Comparison of ENCODE assay signal across 9 mouse cellular contexts in the genomic region with DNA sequence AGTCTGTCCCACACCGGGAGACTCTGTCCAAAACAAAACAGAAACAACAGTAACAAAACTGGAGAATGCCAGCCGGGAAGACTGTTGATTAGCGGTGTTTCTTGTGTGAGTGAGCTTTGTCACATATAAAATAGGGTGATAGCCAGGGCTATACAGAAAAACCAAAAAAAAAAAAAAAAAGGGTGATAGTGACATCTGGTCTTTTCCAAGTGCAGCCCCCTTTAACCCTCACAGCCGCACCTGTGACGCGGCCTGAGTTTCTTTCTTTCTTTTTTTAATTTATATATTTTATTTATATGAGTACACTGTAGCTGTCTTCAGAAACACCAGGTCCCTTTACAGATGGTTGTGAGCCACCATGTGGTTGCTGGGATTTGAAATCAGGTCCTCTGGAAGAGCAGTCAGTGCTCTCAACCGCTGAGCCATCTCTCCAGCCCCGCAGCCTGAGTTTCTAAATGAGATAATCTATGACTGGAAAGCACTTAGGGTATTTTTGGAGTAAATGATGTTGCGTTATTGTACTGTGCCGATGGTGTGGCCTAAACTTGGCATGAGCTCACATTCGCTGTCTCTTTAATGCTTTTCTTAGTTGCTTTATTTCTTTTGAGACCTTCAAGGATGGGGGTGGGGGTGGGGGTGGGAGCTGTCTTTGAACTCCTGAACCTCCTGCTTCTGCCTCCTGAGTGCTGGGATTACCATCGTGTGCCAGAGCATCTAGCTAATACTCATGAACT. TPM values are rescaled to one million over a fixed set of nuclear protein-coding genes. Genes with fewer than 3 reads are reported as not detected.
DNase-seq lines count a peak whose midpoint lies in the region; ATAC-seq and TF ChIP-seq lines count a peak whose summit lies in the region.
"Had no signal": no experiment of that assay in that cellular context is flagged by ENCODE, and none has a peak within 500 bp of the region (broad histone marks: within the 10 kb centered on the region; RNA-seq: fewer than 3 reads in every experiment).

No protein-coding gene starts in this region.

- TF ChIP-seq EP300 in stomach, postnatal 0 days (optimal IDR thresholded peaks at IDR 0.05): no peak

- H3K36me3 ChIP-seq in limb, embryonic 15.5 days: no peaks in the 10 kb centered on the region
- H3K36me3 ChIP-seq in stomach, postnatal 0 days (ENCODE audit: control insufficient read depth, insufficient read depth, low read length): no peaks in the 10 kb centered on the region

- no peak for TF ChIP-seq CTCF in stomach, postnatal 0 days (IDR thresholded peaks at IDR 0.05; ENCODE audit: low read depth)

- H3K9me3 ChIP-seq in limb, embryonic 15.5 days: no peaks in the 10 kb centered on the region
- no peaks in the 10 kb centered on the region for H3K9me3 ChIP-seq in stomach, postnatal 0 days (ENCODE audit: control insufficient read depth, low read length)

- peak; percentile 50 for DNase-seq in cerebellum, adult 9-10 months
- DNase-seq in thymus, postnatal 14 days: peak; percentile 23
- no peak for DNase-seq in thymus, postnatal 0 days (ENCODE audit: low spot score)
- no peak for DNase-seq in stomach, postnatal 0 days (ENCODE audit: low spot score)
- no peak for DNase-seq in urinary bladder, postnatal 36 days (ENCODE audit: low spot score in 2 of 2)
- no peak for DNase-seq in layer of hippocampus, postnatal 25 days (ENCODE audit: extremely low spot score in 1 of 2, low spot score in 1 of 2)

- H3K27me3 ChIP-seq in limb, embryonic 15.5 days: no peaks in the 10 kb centered on the region
- H3K27me3 ChIP-seq in stomach, postnatal 0 days (ENCODE audit: control insufficient read depth, insufficient read depth, low read length): no peaks in the 10 kb centered on the region

- WGBS in limb, embryonic 15.5 days: 39% methylated on average over 12 of the region's 12 CpGs
- 39% methylated on average over 12 of the region's 12 CpGs for WGBS in stomach, postnatal 0 days

- ATAC-seq in cerebellum, adult (ENCODE audit: insufficient number of reproducible peaks, low FRiP score, low TSS enrichment): no peak
- ATAC-seq in limb, embryonic 15.5 days (ENCODE audit: insufficient number of reproducible peaks, low FRiP score, low TSS enrichment, low read depth): no peak
- ATAC-seq in stomach, postnatal 0 days (ENCODE audit: low FRiP score, low TSS enrichment): no peak

- peak overlapping the region; percentile 93 for H3K27ac ChIP-seq in limb, embryonic 15.5 days
- H3K27ac ChIP-seq in stomach, postnatal 0 days (replicated peaks): peak overlapping the region; percentile 98

- H3K4me2 ChIP-seq in limb, embryonic 15.5 days: peak overlapping the region; percentile 46
- peak overlapping the region; percentile 61 for H3K4me2 ChIP-seq in stomach, postnatal 0 days (replicated peaks; ENCODE audit: low read depth)

- peaks cover 53% of the 10 kb centered on the region for H3K4me1 ChIP-seq in limb, embryonic 15.5 days
- 0 out of 2 replicates have a peak, but pooled peaks cover 2% of the 10 kb centered on the region for H3K4me1 ChIP-seq in stomach, postnatal 0 days (replicated peaks; ENCODE audit: control insufficient read depth, insufficient read depth)

- peak overlapping the region; percentile 48 for H3K4me3 ChIP-seq in limb, embryonic 15.5 days
- H3K4me3 ChIP-seq in stomach, postnatal 0 days (ENCODE audit: low read depth, low read length): peak overlapping the region; percentile 52

- peak overlapping the region; percentile 34 for H3K9ac ChIP-seq in limb, embryonic 15.5 days
- H3K9ac ChIP-seq in stomach, postnatal 0 days (ENCODE audit: low read length): peak overlapping the region; percentile 79

RNA-seq across cellular contexts. Expression of gene Tuba1a, which starts 32.6 kb away (rescaled TPM):
- polyA plus RNA-seq in thymus, postnatal 0 days (2015; fragmentation: Nextera tagmentation; extraction: Ambion mirVana): 227 and 236 TPM in 2 replicates
- polyA plus RNA-seq in limb, embryonic 15.5 days (2015; fragmentation: Nextera tagmentation; extraction: Ambion mirVana): 1,206 and 1,410 TPM in 2 replicates
- 537 and 602 TPM in 2 replicates for polyA plus RNA-seq in stomach, postnatal 0 days (2015; fragmentation: Nextera tagmentation; extraction: Ambion mirVana)
- 1,000 to 10,000 TPM; 1,021 to 1,172 TPM for total RNA-seq in layer of hippocampus, postnatal 25 days (2021)

RNA-seq across cellular contexts. Expression of gene Gm49450, which starts 32.8 kb away (rescaled TPM):
- not detected in 2 replicates for polyA plus RNA-seq in thymus, postnatal 0 days (2015; fragmentation: Nextera tagmentation; extraction: Ambion mirVana)
- not detected in 2 replicates for polyA plus RNA-seq in limb, embryonic 15.5 days (2015; fragmentation: Nextera tagmentation; extraction: Ambion mirVana)
- not detected in 2 replicates for polyA plus RNA-seq in stomach, postnatal 0 days (2015; fragmentation: Nextera tagmentation; extraction: Ambion mirVana)
- total RNA-seq in layer of hippocampus, postnatal 25 days (2021): not detected
- total RNA-seq: heart, adult 18-20 months had no signal

RNA-seq across cellular contexts. Expression of gene Tuba1c, which starts 43.5 kb away (rescaled TPM):
- polyA plus RNA-seq in thymus, postnatal 0 days (2015; fragmentation: Nextera tagmentation; extraction: Ambion mirVana): 153 and 156 TPM in 2 replicates
- 138 and 145 TPM in 2 replicates for polyA plus RNA-seq in limb, embryonic 15.5 days (2015; fragmentation: Nextera tagmentation; extraction: Ambion mirVana)
- polyA plus RNA-seq in stomach, postnatal 0 days (2015; fragmentation: Nextera tagmentation; extraction: Ambion mirVana): 145 and 159 TPM in 2 replicates
- 10 to 100 TPM; 62.5 to 77.9 TPM for total RNA-seq in layer of hippocampus, postnatal 25 days (2021)

RNA-seq across cellular contexts. Expression of gene Tuba1b, which starts 51.8 kb away (rescaled TPM):
- 1,370 and 1,449 TPM in 2 replicates for polyA plus RNA-seq in thymus, postnatal 0 days (2015; fragmentation: Nextera tagmentation; extraction: Ambion mirVana)
- 1,374 and 1,490 TPM in 2 replicates for polyA plus RNA-seq in limb, embryonic 15.5 days (2015; fragmentation: Nextera tagmentation; extraction: Ambion mirVana)
- polyA plus RNA-seq in stomach, postnatal 0 days (2015; fragmentation: Nextera tagmentation; extraction: Ambion mirVana): 470 and 552 TPM in 2 replicates
- 100 to 1,000 TPM; 478 to 525 TPM for total RNA-seq in layer of hippocampus, postnatal 25 days (2021)

Comparison
In these comparisons a context has a peak if more than half of its experiments do, and no peak if none do; other contexts are left out.
1. DNase-seq: peak in cerebellum, adult 9-10 months (single experiment) and thymus, postnatal 14 days (single experiment); none in thymus, postnatal 0 days (single experiment), stomach, postnatal 0 days (single experiment), urinary bladder, postnatal 36 days (0 of 2) and layer of hippocampus, postnatal 25 days (0 of 2).